Mouse (Mus musculus) brain, embryonic 18.5 days (tissue): ENCODE measurements around the gene Dusp13.

ENCODE experiments used
- DNase-seq: peaks from one replicate; pipeline ENCODE4 v3.0.0-alpha.2; 2012; ENCODE audit warnings: low read depth, low spot score

Dusp13 gene

DNA sequence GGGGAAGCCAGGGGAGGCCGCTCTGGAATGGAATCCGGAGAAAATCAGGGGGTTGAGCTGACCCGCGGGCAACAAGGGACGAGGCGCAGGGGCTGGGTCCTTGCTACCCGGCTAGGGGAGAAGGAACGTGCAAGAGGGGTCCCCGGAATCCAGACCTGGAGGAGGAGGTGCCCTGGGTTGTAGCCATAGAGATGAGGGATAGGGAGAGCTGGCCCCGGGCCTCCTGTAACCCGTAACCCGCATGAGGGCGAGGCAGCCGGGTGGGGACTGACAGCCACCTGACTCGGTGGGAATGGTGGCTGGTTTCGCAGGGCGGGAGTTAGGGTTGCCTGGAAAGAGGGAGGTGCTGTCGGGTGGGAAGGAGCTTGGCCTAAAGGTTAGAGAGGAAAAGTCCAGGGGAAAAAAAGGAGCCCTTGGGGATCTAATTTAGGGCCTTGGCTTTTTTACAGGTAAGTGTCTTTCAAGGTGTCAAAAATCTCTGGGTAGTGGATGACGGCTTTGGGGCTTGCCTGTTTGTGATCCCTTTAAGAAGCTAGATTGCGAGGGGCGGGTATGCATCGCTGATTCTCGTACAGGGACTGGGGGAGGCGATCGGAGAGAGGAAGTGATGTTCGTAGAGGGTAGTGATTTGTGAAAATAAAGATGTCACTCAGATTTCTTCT is at the start of gene Dusp13:
Dusp13 (minus strand) TSS at position 301 of the 662 bp plus-strand sequence.
- DNase-seq = peak; percentile 56

DNA sequence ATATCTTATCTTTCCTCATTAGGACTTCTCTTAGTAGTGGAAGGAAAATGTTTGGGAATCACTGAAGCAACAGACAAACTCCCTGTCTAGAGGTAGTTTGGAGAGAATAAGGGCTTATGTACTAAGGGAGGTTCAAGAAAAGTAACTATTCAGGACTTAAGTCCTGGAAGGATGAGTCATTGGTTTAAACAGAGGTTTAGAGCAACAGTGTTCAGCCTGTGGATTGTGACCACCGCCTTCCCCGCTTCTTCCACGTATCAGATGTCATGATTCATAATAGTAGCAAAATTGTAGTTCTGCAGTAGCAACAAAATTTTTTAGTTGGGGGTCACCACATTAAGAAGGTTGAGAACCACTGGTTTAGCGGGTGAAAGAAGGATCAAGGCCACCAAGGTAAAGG is 49.7 kb upstream of the Dusp13 start:
- no peak for DNase-seq

GRCm38 (mm10) chr14:21792250-21792649 is 41.3 kb upstream of the Dusp13 start:
- no peak for DNase-seq

DNA sequence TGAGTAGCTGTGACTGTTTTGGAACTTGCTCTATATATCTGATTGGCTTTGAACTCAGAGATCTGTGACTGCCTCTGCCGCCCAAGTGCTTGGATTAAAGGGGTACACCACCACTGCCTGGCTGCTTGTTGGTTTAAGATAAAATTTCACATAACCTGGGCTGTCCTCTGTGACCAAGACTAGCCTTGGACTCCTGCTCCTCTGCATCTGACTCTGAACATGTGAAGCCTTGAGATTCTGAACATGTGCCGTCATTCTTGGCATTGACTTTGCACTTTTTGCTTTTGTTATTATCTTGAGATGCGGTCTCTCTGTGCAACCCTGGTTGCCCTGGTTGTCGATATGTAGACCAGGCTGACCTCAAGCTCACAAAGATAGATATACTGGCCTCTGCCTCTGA is 40.7 kb upstream of the Dusp13 start:
- no peak for DNase-seq

GRCm38 (mm10) chr14:21790585-21791251 is 39.7 kb upstream of the Dusp13 start:
- DNase-seq = no peak

- no peak for DNase-seq
Observed at GRCm38 (mm10) chr14:21788121-21788520, 37.1 kb upstream of the Dusp13 start.

GRCm38 (mm10) chr14:21787374-21787773 is 36.4 kb upstream of the Dusp13 start:
- no peak for DNase-seq

DNA sequence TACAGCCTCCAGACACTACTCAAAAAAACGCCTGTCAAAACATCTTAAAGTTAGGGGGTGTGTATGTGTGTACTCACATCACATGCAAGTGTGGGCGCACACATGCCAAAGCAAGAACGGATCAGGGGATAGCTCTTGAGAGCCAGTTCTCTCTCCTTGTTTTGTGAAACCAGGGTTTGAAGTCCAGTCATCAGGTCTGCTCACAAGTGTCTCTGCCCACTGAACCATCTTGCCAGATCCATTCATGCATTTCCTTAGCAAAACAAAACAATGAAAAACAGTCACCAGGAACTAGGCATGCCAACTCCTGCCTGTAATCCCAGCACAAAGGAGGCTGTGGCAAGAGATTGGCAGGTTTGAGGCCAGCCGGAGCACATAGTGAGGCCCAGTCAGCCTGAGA is 35.5 kb upstream of the Dusp13 start:
- DNase-seq = no peak

DNA sequence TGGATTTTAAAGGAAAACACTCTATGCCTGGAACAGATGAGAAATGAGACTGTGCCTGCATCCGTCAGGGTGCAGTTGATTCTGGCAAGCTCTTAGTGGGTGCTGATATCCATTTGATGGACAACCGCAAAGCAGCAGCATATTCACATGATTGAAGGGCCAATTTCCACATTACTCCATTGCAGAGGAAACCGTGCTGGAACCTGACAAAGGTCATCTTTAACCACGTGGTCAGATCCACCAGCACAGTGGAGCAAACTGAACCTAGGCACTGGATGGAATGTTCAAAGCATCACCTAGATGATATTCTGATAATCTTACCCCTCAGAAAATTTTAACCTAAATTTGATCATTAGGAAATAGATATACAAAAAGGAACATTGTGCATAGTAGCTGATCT is 25.2 kb upstream of the Dusp13 start:
- no peak for DNase-seq

GRCm38 (mm10) chr14:21773946-21774345 is 23.0 kb upstream of the Dusp13 start:
- DNase-seq = no peak

DNA sequence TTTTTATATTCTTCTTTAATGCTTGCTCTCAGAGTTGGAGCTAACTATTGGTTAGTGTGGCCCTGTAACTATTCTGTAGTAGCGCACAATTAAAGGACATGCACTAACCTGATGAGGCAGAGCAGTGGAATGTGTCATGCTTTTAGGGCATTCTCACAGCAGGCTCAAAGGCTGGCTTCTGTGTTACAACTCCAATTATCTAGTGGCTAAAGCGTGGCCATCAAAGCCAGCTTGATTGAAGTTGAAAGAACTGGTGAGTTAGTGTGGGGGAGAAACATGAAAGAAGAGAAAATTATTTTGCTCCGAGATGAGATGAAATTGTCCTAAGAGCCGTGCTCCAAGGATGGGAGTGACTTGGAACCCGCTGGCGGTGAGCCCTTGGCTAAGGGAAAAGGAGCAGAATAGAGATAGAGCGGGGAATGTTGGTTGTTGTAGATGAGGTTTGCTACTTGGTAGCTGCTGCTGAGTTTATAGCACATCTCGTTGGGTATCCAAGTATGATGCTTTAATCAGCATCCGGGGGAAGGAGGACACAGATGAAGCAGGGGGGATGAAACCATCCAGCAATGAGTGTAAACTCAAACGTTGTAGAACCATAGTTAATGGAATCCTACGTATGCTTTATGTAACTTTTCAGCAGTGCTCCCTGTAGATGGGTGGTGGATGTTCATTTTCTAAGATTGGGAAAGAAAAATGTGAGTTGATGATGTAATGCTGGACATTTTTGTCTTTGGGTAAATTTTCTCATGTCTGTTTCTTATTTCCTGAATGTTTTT is 21.7 kb upstream of the Dusp13 start:
- DNase-seq = no peak

DNA sequence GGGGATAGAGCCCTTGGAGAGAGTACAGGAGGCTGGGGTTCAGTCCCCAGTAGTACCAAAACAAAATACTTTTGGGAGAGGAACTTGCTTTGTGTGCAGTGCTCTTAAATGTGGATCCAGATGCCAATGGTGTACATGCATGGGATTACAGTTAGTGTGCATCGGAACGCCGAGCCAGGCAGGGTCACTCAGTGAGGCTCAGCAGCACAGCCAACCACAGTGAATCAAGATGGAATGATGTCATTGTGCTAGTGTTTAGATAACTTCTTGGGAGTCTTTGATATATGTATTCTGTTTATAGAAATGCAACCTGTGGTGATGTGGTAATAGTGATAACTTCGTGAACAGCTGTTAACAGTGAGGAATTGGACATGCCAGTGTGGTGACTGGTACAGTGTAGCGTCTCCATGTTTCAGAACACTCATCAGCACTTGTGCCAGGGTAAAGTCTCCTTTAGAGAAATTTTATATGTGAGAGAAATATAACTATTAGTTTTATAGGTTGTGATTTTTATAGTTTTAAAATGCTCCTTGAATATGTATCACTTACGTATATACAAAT is 15.5 kb upstream of the Dusp13 start:
- DNase-seq = no peak

- no peak for DNase-seq
Observed at GRCm38 (mm10) chr14:21765754-21766397, 14.9 kb upstream of the Dusp13 start.

DNA sequence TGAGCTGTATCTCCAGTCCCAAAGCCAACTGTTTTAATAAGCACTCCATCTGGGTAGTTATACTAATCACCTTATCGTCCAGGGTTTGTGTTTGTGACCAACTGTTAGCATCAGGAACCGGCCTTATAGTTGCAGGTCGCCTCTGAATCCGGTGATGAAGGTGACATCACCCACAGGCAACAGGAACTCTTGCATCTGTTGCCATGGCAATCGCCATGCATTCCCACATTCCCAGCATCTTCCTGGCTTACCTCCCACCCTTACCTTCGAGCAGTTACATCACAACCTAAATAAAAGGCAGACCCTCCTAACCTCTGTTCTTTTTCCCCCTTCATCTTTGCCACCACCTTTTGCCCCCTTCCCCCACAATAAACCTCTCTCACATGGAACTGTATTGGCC is 13.7 kb upstream of the Dusp13 start:
- DNase-seq = no peak

DNA sequence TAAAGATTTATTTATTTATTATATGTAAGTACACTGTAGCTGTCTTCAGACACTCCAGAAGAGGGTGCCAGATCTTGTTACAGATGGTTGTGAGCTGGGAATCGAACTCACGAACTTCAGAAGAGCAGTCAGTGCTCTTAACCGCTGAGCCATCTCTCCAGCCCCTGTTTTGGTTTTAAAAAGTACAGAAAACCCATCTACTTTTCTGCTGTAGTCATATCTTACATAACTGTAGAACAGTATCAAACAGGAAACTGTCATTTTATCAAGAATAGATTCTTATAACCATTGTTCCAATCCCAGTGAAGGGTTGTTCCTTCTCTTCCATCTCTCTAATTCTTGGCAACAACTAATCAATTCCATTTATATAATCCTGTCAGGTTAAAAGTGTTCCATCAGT is 12.8 kb upstream of the Dusp13 start:
- DNase-seq = no peak

DNA sequence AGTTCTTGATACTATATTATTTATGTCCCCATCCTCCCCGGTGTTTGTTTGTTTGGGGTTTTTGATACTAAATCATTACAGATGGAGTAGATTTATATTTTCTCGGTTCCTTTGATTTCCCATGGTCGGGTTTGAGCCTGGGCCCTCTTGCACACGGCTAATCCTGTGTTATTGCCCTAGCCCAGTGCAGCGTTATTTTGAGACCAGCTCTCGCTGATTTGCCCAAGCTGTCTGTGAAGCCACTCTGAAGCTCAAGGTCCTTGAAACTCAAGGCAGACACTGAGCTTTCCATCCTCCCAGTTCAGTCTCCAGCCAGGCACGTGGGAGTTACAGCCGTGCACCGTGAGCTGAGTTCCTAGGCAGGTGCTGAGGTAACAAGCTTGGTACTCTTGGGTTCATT is 10.6 kb upstream of the Dusp13 start:
- DNase-seq = no peak

DNA sequence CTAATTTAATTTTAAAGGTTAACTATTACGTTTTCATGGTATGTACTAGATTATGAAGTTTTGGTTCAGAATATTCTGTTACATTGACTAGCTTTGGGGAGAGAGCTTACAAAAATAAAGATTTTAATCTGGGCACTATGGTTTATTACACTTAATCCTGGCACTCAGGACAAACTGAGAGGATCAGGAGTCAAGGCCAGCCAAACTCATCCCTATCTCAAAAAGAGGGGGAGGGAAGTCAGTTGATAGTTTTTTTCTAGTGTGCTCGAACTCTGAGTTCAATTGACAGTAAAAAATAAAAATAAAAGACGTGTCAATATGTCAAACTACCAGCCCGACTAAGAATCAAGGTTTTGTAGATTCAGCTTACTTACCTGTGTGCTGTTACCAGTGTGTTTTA is 2.4 kb upstream of the Dusp13 start:
- DNase-seq = no peak

- no peak for DNase-seq
Observed at GRCm38 (mm10) chr14:21752411-21752810, 1.4 kb upstream of the Dusp13 start.

GRCm38 (mm10) chr14:21750008-21750880 is 737 bp downstream of the Dusp13 start, which contains the start of gene Samd8:
Samd8 (plus strand) TSS chr14:21750531.
- DNase-seq = peak; percentile 78

- DNase-seq = no peak
Observed at GRCm38 (mm10) chr14:21748142-21748870, 2.7 kb downstream of the Dusp13 start.
